ENCODE assay signal across 8 mouse cellular contexts in the genomic region with DNA sequence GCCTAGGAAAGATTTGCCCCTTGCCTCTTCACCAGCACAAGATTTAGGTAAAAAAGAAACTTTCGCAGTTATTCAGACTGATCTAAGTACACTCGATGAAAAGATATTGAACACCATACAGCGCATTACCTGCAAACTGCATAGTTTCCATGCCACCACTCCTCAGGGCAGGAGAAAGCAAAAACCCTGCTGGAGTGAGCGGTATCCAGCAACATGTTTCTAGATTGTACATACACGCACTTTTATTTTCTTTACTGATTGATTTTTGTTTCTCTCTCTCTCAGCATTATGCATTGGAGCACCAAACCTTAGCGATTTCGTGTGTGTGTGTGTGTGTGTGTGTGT. TPM values are rescaled to one million over a fixed set of nuclear protein-coding genes. Genes with fewer than 3 reads are reported as not detected.
DNase-seq lines count a peak whose midpoint lies in the region; ATAC-seq and TF ChIP-seq lines count a peak whose summit lies in the region.
"Had no signal": no experiment of that assay in that cellular context is flagged by ENCODE, and none has a peak within 500 bp of the region (broad histone marks: within the 10 kb centered on the region; RNA-seq: fewer than 3 reads in every experiment).

No protein-coding gene starts in this region.

- peak overlapping the region; percentile 99 for H3K4me3 ChIP-seq in lung, embryonic 16.5 days (ENCODE audit: low read length)
- H3K4me3 ChIP-seq in forebrain, embryonic 13.5 days: peak overlapping the region; percentile 98
- peak overlapping the region; percentile 96 for H3K4me3 ChIP-seq in limb, embryonic 14.5 days (replicated peaks; ENCODE audit: low read length)
- H3K4me3 ChIP-seq in stomach, embryonic 15.5 days (replicated peaks): peak overlapping the region; percentile 98

- WGBS in lung, embryonic 16.5 days: 47% methylated on average over 7 of the region's 7 CpGs
- 52% methylated on average over 7 of the region's 7 CpGs for WGBS in forebrain, embryonic 13.5 days
- WGBS in limb, embryonic 14.5 days: 52% methylated on average over 7 of the region's 7 CpGs
- WGBS in stomach, embryonic 15.5 days: 44% methylated on average over 7 of the region's 7 CpGs

- H3K4me2 ChIP-seq in lung, embryonic 16.5 days (ENCODE audit: low read depth, low read length): peak overlapping the region; percentile 39
- peak overlapping the region; percentile 24; the same call in 1 of the 2 replicates for H3K4me2 ChIP-seq in forebrain, embryonic 13.5 days
- peak overlapping the region; percentile 93 for H3K4me2 ChIP-seq in limb, embryonic 14.5 days (replicated peaks; ENCODE audit: low read depth, low read length, severe bottlenecking)
- H3K4me2 ChIP-seq in stomach, embryonic 15.5 days: peak overlapping the region; percentile 76

- no peak overlapping the region; the same call in 1 of the 2 replicates for H3K9ac ChIP-seq in lung, embryonic 16.5 days (ENCODE audit: low read length)
- H3K9ac ChIP-seq in forebrain, embryonic 13.5 days: no peak overlapping the region
- H3K9ac ChIP-seq in limb, embryonic 14.5 days (ENCODE audit: low read depth, low read length, severe bottlenecking): peak overlapping the region; percentile 94; the same call in 1 of the 2 replicates
- H3K9ac ChIP-seq in stomach, embryonic 15.5 days: no peak overlapping the region

- no peak overlapping the region for H3K27ac ChIP-seq in lung, embryonic 16.5 days (ENCODE audit: low read length)
- H3K27ac ChIP-seq in forebrain, embryonic 13.5 days: no peak overlapping the region
- no peak overlapping the region for H3K27ac ChIP-seq in limb, embryonic 14.5 days (replicated peaks; ENCODE audit: low read depth, low read length)
- no peak overlapping the region for H3K27ac ChIP-seq in stomach, embryonic 15.5 days
- H3K27ac ChIP-seq: macrophage had no signal

- H3K9me3 ChIP-seq in lung, embryonic 16.5 days (ENCODE audit: control insufficient read depth, low read length): no peaks in the 10 kb centered on the region
- no peaks in the 10 kb centered on the region for H3K9me3 ChIP-seq in forebrain, embryonic 13.5 days (replicated peaks)
- H3K9me3 ChIP-seq in limb, embryonic 14.5 days (ENCODE audit: control insufficient read depth, low read length): no peaks in the 10 kb centered on the region
- no peaks in the 10 kb centered on the region for H3K9me3 ChIP-seq in stomach, embryonic 15.5 days

- peak; percentile 41 for ATAC-seq in lung, embryonic 16.5 days (ENCODE audit: low read depth)
- ATAC-seq in forebrain, embryonic 13.5 days: peak; percentile 71
- peak; percentile 63 for ATAC-seq in limb, embryonic 14.5 days (ENCODE audit: low FRiP score, low read depth)
- peak; percentile 19; the same call in 1 of the 2 replicates for ATAC-seq in stomach, embryonic 15.5 days (ENCODE audit: insufficient read depth, low FRiP score, low read depth)

- H3K36me3 ChIP-seq in lung, embryonic 16.5 days (ENCODE audit: control insufficient read depth, insufficient read depth, low read length): no peaks in the 10 kb centered on the region
- 0 out of 2 replicates have a peak, but pooled peaks cover 8% of the 10 kb centered on the region for H3K36me3 ChIP-seq in forebrain, embryonic 13.5 days (ENCODE audit: poor library complexity, severe bottlenecking)
- peaks cover 4% of the 10 kb centered on the region; the same call in 1 of the 2 replicates for H3K36me3 ChIP-seq in limb, embryonic 14.5 days (ENCODE audit: control insufficient read depth, insufficient read depth, low read length)
- no peaks in the 10 kb centered on the region for H3K36me3 ChIP-seq in stomach, embryonic 15.5 days

- H3K4me1 ChIP-seq in lung, embryonic 16.5 days (replicated peaks; ENCODE audit: control insufficient read depth, insufficient read depth, low read length): peaks cover 19% of the 10 kb centered on the region
- peaks cover 28% of the 10 kb centered on the region for H3K4me1 ChIP-seq in forebrain, embryonic 13.5 days
- peaks cover 17% of the 10 kb centered on the region for H3K4me1 ChIP-seq in limb, embryonic 14.5 days (ENCODE audit: control insufficient read depth, insufficient read depth, low read length)
- peaks cover 10% of the 10 kb centered on the region for H3K4me1 ChIP-seq in stomach, embryonic 15.5 days

- no peak for DNase-seq in lung, postnatal 25 days (ENCODE audit: low spot score)
- DNase-seq in limb, embryonic 14.5 days (ENCODE audit: low spot score): no peak
- DNase-seq in gastrocnemius, postnatal 10 days: no peak
- no peak for DNase-seq in layer of hippocampus, postnatal 10 days (ENCODE audit: low spot score in 2 of 2)

- TF ChIP-seq POLR2A in limb, embryonic 14.5 days (IDR thresholded peaks at IDR 0.05; ENCODE audit: borderline replicate concordance, extremely low read depth, insufficient read depth, insufficient read length): no peak

- H3K27me3 ChIP-seq in lung, embryonic 16.5 days (ENCODE audit: control insufficient read depth, insufficient read depth, low read depth, low read length): no peaks in the 10 kb centered on the region
- H3K27me3 ChIP-seq in forebrain, embryonic 13.5 days: peaks cover 7% of the 10 kb centered on the region; the same call in 1 of the 2 replicates
- no peaks in the 10 kb centered on the region for H3K27me3 ChIP-seq in limb, embryonic 14.5 days (ENCODE audit: control insufficient read depth, insufficient read depth, low read length)
- no peaks in the 10 kb centered on the region for H3K27me3 ChIP-seq in stomach, embryonic 15.5 days (replicated peaks)

RNA-seq across cellular contexts. Expression of a gene that starts 0.3 kb away (rescaled TPM):
- polyA plus RNA-seq in lung, embryonic 16.5 days (2015; fragmentation: Nextera tagmentation; extraction: Ambion mirVana): 24.5 and 26.3 TPM in 2 replicates
- polyA plus RNA-seq in forebrain, embryonic 13.5 days (2015; fragmentation: Nextera tagmentation; extraction: Ambion mirVana): 31.8 and 34.4 TPM in 2 replicates
- polyA plus RNA-seq in limb, embryonic 14.5 days (2012; rRNA removed): 61.8 and 79.0 TPM in 2 replicates
- 35.4 and 38.3 TPM in 2 replicates for polyA plus RNA-seq in limb, embryonic 14.5 days (2014; fragmentation: Nextera tagmentation; extraction: Ambion mirVana)
- 27.8 and 29.1 TPM in 2 replicates for polyA plus RNA-seq in stomach, embryonic 15.5 days (2015; fragmentation: Nextera tagmentation; extraction: Ambion mirVana)
- total RNA-seq in gastrocnemius, postnatal 10 days (2021): 10 to 100 TPM; 33.6 to 39.6 TPM
- 100 to 1,000 TPM; 104 to 113 TPM for total RNA-seq in layer of hippocampus, postnatal 10 days (2021)

Comparison
In these comparisons a context has a peak if more than half of its experiments do, and no peak if none do; other contexts are left out.
1. ATAC-seq: peak in every context shown above with its lines; median percentile 71 in forebrain, embryonic 13.5 days; 63 in limb, embryonic 14.5 days; 41 in lung, embryonic 16.5 days; 19 in stomach, embryonic 15.5 days.
2. H3K4me2 ChIP-seq: peak in every context shown above with its lines; median percentile 93 in limb, embryonic 14.5 days; 76 in stomach, embryonic 15.5 days; 39 in lung, embryonic 16.5 days; 24 in forebrain, embryonic 13.5 days.